Mouse (Mus musculus) midbrain, embryonic 10.5 days (tissue): Measurements from ENCODE around the gene Gfra1. TPM values are rescaled to one million over a fixed set of nuclear protein-coding genes. Genes with fewer than 3 reads are reported as not detected.

Experiments
- DNase-seq: peaks from one replicate; pipeline ENCODE4 v3.0.0-alpha.2; 2017; ENCODE audit warnings: low spot score
- H3K27ac ChIP-seq: fragments of 300-500 bp; sonication (generic); replicated peaks from 2 replicates; pipeline ENCODE4 v1.5.1; 2016; ENCODE audit warnings: mild to moderate bottlenecking
- H3K27me3 ChIP-seq: fragments of 300-500 bp; sonication (generic); 2 replicates; pipeline ENCODE4 v1.6.1; 2016; ENCODE audit warnings: low read depth, mild to moderate bottlenecking; ENCODE audit not compliant: poor library complexity, severe bottlenecking
- H3K36me3 ChIP-seq: fragments of 300-500 bp; sonication (generic); 2 replicates; pipeline ENCODE4 v1.6.1; 2016; ENCODE audit warnings: mild to moderate bottlenecking, moderate library complexity
- H3K4me1 ChIP-seq: fragments of 300-500 bp; sonication (generic); 2 replicates; pipeline ENCODE4 v1.6.1; 2016
- H3K4me3 ChIP-seq: fragments of 300-500 bp; sonication (generic); 2 replicates; pipeline ENCODE4 v1.5.1; 2016; ENCODE audit warnings: mild to moderate bottlenecking, moderate library complexity
- H3K9me3 ChIP-seq: fragments of 300-500 bp; sonication (generic); replicated peaks from 2 replicates; pipeline ENCODE4 v1.6.1; 2016; ENCODE audit warnings: mild to moderate bottlenecking
- WGBS: fragments of 180-500 bp; shearing (Covaris S2); methylation state at CpG from one replicate; pipeline ENCODE4 v1.1.7; 2016; 5-methylcytosine and 5-hydroxymethylcytosine counted together
- polyA plus RNA-seq: library from polyadenylated mRNA; unstranded; fragments of >200 nt; fragmentation: Nextera tagmentation; extraction: Ambion mirVana; gene quantifications from 2 replicates; pipeline ENCODE4 v1.2.1, GENCODE M21; 2016

Gfra1 gene
- polyA plus RNA-seq, 1 experiment from 2014 or later: 22.1 TPM

DNA sequence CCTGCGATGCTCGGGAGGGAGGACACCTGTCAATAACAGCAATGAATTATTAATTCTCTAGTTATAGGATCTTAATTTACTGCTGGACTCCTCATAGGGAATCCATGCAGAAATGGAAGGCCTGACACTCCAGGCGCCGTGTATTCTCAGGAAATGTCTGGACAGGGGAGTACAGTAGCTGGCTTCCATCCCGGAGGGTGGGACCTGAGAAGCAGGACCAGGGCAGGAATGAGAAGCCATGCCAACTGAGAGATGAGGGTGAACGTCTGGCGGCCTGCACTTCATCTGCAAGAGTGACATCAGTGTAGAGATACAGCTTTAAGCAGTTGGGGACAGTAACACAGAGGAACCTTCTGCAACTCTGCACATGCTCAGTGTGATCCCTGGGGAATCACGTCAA is 115.5 kb downstream of the Gfra1 start:
- H3K4me3 ChIP-seq: no peak overlapping the region
- H3K9me3 ChIP-seq: no peaks in the 10 kb centered on the region
- WGBS: 87% methylated on average over 8 of the region's 8 CpGs
- DNase-seq: no peak
- H3K27me3 ChIP-seq: peaks cover 9% of the 10 kb centered on the region
- no peaks in the 10 kb centered on the region for H3K36me3 ChIP-seq
- H3K4me1 ChIP-seq: peaks cover 36% of the 10 kb centered on the region
- H3K27ac ChIP-seq: no peak overlapping the region

DNA sequence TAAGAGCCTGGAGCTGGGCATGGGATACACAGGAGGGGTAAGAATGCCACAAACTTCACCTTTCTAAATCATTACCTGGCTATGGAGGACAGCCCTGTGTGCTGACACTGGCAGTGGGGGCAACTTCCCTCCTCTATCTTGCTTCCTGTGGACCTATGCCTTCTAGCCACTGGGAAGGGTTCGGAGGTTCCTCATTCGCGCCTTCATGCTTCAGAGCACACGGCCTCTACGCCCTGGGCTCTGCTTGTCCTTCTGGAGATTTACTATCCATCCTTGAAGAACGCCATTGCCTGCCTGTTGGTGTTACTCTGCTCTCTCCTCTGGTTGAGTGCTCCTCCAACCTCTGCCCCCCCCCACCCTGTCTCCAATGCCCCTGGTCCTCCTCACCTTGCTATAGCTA is 118.9 kb downstream of the Gfra1 start:
- 77% methylated on average over 6 of the region's 6 CpGs for WGBS
- DNase-seq: no peak

DNA sequence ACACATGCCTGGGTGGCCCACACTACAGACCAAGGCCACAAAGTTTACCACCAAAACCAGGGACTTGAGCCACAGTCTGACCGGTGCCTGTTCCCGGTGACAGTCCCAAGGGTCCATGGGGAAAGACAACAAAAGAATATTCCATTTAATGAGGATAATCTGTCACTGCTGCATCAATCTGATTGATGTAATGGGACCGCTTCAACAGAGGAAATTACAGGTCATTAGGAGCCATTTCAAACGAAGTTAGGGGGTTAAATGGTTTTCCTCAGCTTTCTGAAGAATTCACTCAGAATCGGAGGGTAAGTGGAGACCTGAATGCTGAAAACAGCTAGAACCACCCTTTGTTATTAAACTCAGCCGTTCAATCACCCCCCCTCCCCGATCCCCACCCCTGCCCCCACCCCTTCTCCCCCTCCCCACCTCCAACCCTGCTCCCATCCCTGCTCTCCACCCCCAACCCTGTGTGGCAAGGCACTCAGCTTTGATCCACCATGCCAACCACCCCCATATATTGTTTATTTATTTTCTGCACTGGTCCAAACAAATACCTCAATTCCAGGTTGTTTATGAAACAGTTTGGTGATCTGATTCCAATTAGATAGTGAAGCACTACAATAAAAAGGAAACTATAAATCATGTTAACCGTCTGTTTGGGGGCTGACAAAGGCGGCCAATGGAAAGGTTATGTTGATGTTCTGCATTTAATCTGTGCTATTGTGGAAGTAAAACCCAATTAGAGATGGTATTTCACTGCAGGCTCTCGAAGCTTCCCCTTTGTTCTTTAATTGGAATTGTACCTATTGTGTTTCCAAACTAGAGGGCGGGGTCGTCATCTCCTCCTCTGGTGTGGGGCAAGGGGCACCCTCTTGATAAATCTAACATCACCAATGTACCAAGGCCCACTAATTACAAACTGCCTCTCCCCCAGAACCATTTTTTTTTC is 119.9 kb downstream of the Gfra1 start:
- Histone ChIP-seq H3K27me3 (peaks cover 9% of the 10 kb centered on the region), H3K9me3 (no peaks in the 10 kb centered on the region), H3K4me3 (no peak overlapping the region), H3K4me1 (peaks cover 32% of the 10 kb centered on the region), H3K36me3 (no peaks in the 10 kb centered on the region), H3K27ac (no peak overlapping the region)
- no peak for DNase-seq
- WGBS: 51% methylated on average over 12 of the region's 12 CpGs

More for the DNA sequence above, 118.9 kb downstream of the Gfra1 start:
- Histone ChIP-seq H3K9me3 (no peaks in the 10 kb centered on the region), H3K4me1 (peaks cover 36% of the 10 kb centered on the region), H3K4me3 (no peak overlapping the region), H3K27ac (no peak overlapping the region), H3K36me3 (no peaks in the 10 kb centered on the region), H3K27me3 (peaks cover 9% of the 10 kb centered on the region)

DNA sequence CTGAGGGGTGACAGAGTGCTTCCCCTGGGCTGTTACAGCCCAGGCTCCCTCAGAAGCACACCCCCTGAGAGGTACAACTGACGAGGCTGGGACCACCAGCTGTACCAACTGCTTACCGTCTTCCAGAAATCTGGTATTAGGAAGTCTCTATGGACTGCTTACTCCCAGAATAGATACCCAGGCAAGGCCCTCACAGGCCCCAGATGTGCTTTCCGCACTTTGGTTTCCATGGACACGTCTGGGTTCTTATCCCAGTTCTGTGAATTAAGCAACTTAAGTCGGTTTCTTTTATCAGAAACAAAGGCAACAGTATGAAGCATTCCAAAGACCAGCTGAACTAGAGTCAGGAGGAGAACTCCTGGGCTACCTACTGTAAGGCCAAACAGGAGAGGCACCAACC is 126.4 kb downstream of the Gfra1 start:
- Histone ChIP-seq H3K36me3 (no peaks in the 10 kb centered on the region), H3K27me3 (no peaks in the 10 kb centered on the region; the same call in 1 of the 2 replicates), H3K4me1 (peaks cover 34% of the 10 kb centered on the region), H3K27ac (no peak overlapping the region), H3K9me3 (no peaks in the 10 kb centered on the region), H3K4me3 (no peak overlapping the region)
- 49% methylated on average over 5 of the region's 5 CpGs for WGBS
- DNase-seq: no peak

DNA sequence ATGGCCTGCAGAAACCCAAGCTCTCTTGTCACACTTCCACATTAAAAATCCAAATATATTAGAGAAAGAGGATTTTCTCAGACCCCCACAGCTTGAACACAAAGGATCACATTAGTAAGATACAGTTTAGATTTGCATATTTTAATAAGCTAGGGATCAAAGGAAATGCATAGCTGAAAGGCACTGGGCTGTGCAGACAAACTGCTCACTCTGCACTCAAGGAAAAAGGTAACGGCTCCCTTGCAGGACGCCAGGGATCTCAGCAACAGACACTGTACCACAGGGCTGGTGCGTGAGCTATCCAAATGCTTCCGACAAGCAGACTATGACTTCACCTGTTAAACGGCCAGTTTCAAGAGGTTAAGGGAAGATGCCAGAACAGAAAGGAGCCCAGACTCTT is 127.7 kb downstream of the Gfra1 start:
- no peak for DNase-seq
- WGBS: 78% methylated on average over 5 of the region's 5 CpGs
- peaks cover 34% of the 10 kb centered on the region for H3K4me1 ChIP-seq
- no peaks in the 10 kb centered on the region for H3K9me3 ChIP-seq
- H3K27ac ChIP-seq: no peak overlapping the region
- no peaks in the 10 kb centered on the region for H3K27me3 ChIP-seq
- no peak overlapping the region for H3K4me3 ChIP-seq
- H3K36me3 ChIP-seq: no peaks in the 10 kb centered on the region

DNA sequence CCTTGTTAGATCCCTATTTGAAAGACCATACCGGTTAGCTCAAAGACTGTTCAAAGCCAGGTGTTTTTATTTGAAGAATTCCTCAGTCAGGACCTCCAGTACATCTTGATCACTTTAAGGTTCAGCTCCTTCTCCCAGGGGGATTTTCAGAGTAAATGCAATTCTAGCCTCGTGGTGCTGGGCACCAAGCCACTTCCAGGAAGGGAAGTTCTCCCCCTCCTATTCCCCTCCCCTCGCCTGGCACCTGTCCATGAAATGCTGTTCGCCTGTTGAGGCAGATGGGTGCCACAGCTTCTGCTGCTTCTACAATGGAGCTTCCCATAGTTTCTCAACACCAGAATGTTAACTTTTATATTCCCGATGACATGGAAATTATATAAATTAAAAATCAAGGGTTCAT is 139.2 kb downstream of the Gfra1 start:
- peaks cover 29% of the 10 kb centered on the region for H3K9me3 ChIP-seq
- no peaks in the 10 kb centered on the region for H3K4me1 ChIP-seq
- no peak overlapping the region for H3K27ac ChIP-seq
- WGBS: 85% methylated on average over 5 of the region's 5 CpGs
- peaks cover 16% of the 10 kb centered on the region for H3K36me3 ChIP-seq
- H3K27me3 ChIP-seq: no peaks in the 10 kb centered on the region; the same call in 1 of the 2 replicates
- DNase-seq: no peak
- H3K4me3 ChIP-seq: no peak overlapping the region

DNA sequence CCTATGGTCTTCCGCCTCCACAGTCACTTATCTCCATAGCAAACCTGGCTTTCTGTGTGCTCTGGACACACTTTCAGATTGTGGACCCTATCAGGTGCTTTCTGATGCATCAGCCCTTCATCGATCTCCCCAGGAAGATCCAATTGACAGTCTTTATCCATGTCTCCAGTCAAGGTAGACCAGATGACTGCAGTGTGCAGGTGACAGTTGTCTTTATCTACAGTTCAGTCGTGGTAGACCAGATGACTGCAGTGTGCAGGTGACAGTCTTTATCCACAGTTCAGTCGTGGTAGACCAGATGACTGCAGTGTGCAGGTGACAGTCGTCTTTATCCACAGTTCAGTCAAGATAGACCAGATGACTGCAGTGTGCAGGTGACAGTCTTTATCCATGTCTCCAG is 140.0 kb downstream of the Gfra1 start:
- Histone ChIP-seq H3K4me3 (no peak overlapping the region), H3K27me3 (no peaks in the 10 kb centered on the region; the same call in 1 of the 2 replicates), H3K27ac (no peak overlapping the region), H3K36me3 (peaks cover 16% of the 10 kb centered on the region), H3K4me1 (0 out of 2 replicates have a peak, but pooled peaks cover under 1% of the 10 kb centered on the region), H3K9me3 (peaks cover 29% of the 10 kb centered on the region)
- WGBS: 92% methylated on average over 5 of the region's 5 CpGs
- no peak for DNase-seq

DNA sequence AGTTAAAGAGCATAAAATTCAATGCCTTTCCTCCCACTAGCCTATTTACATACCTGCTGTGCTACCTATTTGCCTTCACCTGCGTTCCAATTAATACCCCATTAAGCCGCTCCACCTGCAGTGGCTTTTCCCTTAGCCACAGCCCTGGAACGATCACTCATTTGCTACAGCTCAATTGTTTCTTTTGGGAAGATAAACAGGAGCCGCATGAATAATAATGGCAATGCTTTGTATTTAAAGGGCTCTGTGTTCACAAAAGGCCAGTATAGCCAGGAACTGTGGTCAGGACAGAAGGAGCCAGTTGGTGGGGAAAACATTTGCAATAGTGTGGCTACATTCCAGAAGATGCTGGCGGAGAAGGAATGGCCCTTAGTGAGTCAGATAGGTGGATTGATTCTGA is 141.1 kb downstream of the Gfra1 start:
- no peak overlapping the region for H3K4me3 ChIP-seq
- peaks cover 29% of the 10 kb centered on the region for H3K9me3 ChIP-seq
- H3K27me3 ChIP-seq: no peaks in the 10 kb centered on the region; the same call in 1 of the 2 replicates
- no peak overlapping the region for H3K27ac ChIP-seq
- peaks cover 16% of the 10 kb centered on the region for H3K36me3 ChIP-seq
- WGBS: 83% methylated on average over 5 of the region's 5 CpGs
- 0 out of 2 replicates have a peak, but pooled peaks cover 7% of the 10 kb centered on the region for H3K4me1 ChIP-seq
- DNase-seq: no peak

DNA sequence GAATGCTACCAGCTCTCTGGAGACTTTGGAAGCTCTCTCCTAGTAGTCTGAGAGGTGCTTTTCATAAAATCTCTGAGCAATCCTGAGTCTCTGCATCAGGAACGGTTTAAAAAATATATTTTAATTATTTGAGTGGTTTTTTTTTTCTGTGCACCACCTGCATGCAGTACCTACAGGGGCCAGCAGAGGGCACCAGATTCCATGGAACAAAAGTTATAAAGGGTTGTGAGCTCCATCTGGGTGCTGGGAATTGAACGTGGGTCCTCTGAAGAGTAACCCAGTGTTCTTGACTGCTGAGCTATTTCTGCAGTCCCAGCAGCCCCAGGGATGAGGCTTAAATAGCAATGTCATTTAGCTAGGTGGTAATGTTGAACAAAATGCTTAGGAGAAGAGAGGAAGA is 141.9 kb downstream of the Gfra1 start:
- Histone ChIP-seq H3K4me3 (no peak overlapping the region), H3K4me1 (0 out of 2 replicates have a peak, but pooled peaks cover 7% of the 10 kb centered on the region), H3K9me3 (peaks cover 29% of the 10 kb centered on the region), H3K36me3 (peaks cover 16% of the 10 kb centered on the region), H3K27ac (no peak overlapping the region), H3K27me3 (no peaks in the 10 kb centered on the region; the same call in 1 of the 2 replicates)
- WGBS: 86% methylated on average over 2 of the region's 2 CpGs
- no peak for DNase-seq

DNA sequence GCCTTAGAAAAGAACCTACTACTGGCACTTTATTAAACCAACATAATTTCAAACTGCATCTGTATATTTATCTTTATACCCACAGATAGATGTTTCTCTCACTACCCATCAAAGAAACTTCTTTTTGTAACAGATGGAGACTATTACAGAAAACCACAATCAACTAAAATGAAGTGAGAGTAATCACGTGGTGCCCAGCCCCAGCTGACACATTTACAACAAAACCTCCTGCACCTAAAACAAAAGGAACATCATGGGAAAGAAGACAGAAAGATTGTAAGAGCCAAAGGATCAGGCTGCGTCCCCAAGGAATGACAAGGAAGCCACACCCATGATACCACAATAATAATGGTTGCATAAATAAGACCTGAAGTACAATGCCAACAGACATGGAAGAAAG is 143.2 kb downstream of the Gfra1 start:
- H3K9me3 ChIP-seq: peaks cover 29% of the 10 kb centered on the region
- peaks cover 16% of the 10 kb centered on the region for H3K36me3 ChIP-seq
- no peak for DNase-seq
- 84% methylated on average over 2 of the region's 2 CpGs for WGBS
- H3K4me3 ChIP-seq: no peak overlapping the region
- H3K4me1 ChIP-seq: 0 out of 2 replicates have a peak, but pooled peaks cover 7% of the 10 kb centered on the region
- no peak overlapping the region for H3K27ac ChIP-seq
- no peaks in the 10 kb centered on the region; the same call in 1 of the 2 replicates for H3K27me3 ChIP-seq

DNA sequence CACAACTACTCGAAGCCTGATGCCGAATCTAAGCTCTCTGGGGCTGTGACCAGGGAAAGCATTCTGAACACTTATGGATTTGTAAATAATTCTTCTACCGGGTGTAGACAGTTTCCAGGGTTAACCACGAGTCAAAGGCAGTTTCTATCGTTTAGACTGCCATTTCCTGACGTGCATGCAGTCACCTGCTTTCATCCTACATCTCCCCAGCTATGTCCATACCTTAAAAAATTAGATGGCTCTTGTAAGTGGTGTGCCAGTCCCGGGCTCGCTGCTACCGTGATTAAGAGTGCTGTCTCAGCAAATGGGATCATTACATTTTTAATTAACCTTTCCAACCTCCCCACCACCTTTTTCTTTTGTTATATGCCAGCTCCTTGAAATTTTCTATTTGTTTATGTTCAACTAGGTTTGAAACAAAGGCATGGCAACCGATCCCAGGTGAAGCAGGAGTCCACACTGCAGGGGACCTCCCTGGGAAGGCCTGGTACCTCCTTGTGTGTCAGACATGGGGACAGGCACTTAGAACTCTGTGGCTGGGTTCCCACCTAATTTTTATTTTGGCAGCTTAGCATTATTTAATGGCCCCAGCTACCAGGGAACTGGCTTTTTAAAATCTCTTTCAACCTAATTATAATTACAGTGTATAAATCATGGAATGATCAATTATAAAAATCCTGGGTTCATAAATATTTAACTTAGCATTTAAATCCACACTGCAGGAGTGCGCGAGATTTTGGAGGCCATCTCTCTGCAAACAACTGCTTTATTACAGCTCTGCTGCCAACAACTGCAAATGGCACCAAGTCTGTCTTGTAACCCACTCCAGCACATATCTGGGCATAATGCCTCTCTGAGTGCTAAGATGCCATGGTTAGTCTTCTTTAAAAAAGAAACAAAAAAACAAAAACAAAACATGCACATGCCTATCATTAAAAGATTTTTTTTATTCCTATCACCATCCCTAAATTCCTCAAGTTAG is 145.1 kb downstream of the Gfra1 start:
- no peak for DNase-seq
- peaks cover 23% of the 10 kb centered on the region for H3K9me3 ChIP-seq
- H3K4me1 ChIP-seq: 0 out of 2 replicates have a peak, but pooled peaks cover 7% of the 10 kb centered on the region
- no peak overlapping the region for H3K4me3 ChIP-seq
- H3K36me3 ChIP-seq: peaks cover 9% of the 10 kb centered on the region
- H3K27me3 ChIP-seq: no peaks in the 10 kb centered on the region; the same call in 1 of the 2 replicates
- no peak overlapping the region for H3K27ac ChIP-seq
- 80% methylated on average over 12 of the region's 12 CpGs for WGBS

DNA sequence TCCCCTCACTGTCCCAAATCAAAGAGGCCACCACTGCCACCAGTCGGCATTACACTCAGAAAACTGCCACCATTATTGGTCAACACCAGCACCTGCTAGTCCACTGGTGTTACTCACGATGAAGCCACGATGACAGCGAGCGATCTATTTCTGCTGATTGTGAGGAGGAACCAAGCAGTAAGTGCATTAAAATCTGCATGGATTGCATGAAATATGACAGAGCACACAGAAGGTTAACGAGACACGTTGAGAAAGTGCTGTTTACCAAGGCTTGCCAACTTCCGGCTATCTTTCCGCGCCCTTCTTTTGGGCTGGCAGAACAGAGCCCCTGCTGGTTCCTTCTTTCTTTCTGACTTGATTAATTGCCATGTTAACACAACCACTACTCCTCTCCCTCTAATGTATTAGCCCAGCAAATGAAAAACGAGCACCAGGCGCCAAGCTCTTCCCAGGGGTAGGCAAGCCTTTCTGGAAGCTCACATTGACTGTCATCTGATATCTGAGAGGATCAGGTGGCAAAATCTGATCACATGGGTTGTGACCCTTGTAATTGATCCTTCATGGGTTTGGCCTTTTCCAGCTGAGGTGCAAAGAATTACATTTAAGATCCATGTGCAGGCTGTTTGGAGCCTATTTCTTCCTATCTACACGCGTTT is 146.0 kb downstream of the Gfra1 start:
- Histone ChIP-seq H3K9me3 (peaks cover 15% of the 10 kb centered on the region), H3K4me3 (no peak overlapping the region), H3K4me1 (0 out of 2 replicates have a peak, but pooled peaks cover 7% of the 10 kb centered on the region), H3K36me3 (0 out of 2 replicates have a peak, but pooled peaks cover under 1% of the 10 kb centered on the region), H3K27me3 (no peaks in the 10 kb centered on the region; the same call in 1 of the 2 replicates), H3K27ac (no peak overlapping the region)
- no peak for DNase-seq
- WGBS: 87% methylated on average over 14 of the region's 14 CpGs
